Mouse (Mus musculus): ENCODE data around the gene Ankle1. TPM values are rescaled to one million over a fixed set of nuclear protein-coding genes. Genes with fewer than 3 reads are reported as not detected.

The Ankle1 gene
- total and polyA plus RNA-seq, 3 experiments = 18.5 to 21.2 TPM; not detected in 1

GRCm38 (mm10) chr8:71437041-71437440 is 31.2 kb downstream of the Ankle1 start:
- DNase-seq (ENCODE audit: low read depth, low spot score) = peak; percentile 21

GRCm38 (mm10) chr8:71441404-71441803 is 35.6 kb downstream of the Ankle1 start:
- Histone ChIP-seq H3K79me2 (ENCODE audit: control insufficient read depth, insufficient read depth, low read length, poor library complexity) (no peaks in the 10 kb centered on the region), H3K27ac (ENCODE audit: control insufficient read depth, low read depth, low read length) (no peak overlapping the region), H3K9ac (ENCODE audit: control insufficient read depth, low read depth, low read length, poor library complexity, severe bottlenecking) (no peak overlapping the region), H3K4me3 (ENCODE audit: control insufficient read depth in 1 of 2, insufficient read depth in 1 of 2, low read depth in 2 of 2, low read length in 2 of 2) (no peak overlapping the region), H3K36me3 (ENCODE audit: control insufficient read depth in 1 of 2, insufficient read depth in 2 of 2, low read length in 2 of 2) (no peaks in the 10 kb centered on the region), H3K9me3 (replicated peaks; ENCODE audit: insufficient read depth, low read length) (no peaks in the 10 kb centered on the region), H3K4me1 (ENCODE audit: control insufficient read depth in 1 of 2, insufficient read depth in 2 of 2, low read length in 2 of 2) (no peaks in the 10 kb centered on the region), H3K27me3 (ENCODE audit: control insufficient read depth in 1 of 2, insufficient read depth in 2 of 2, low read length in 2 of 2) (peaks cover 3 to 9% of the 10 kb centered on the region in 2 experiments; a peak in 3 of 4 replicates)
- TF ChIP-seq SMC3 (IDR thresholded peaks at IDR 0.05; ENCODE audit: low read depth, low read length) = peak; percentile 94
- no peak for TF ChIP-seq MAX (IDR thresholded peaks at IDR 0.05; ENCODE audit: low read length)
- TF ChIP-seq SIN3A (IDR thresholded peaks at IDR 0.05; ENCODE audit: low read length) = peak; percentile 54; the same call in 1 of the 2 replicates
- no peak for TF ChIP-seq RCOR1 (IDR thresholded peaks at IDR 0.05; ENCODE audit: low read depth, low read length)
- no peak for TF ChIP-seq USF2 (IDR thresholded peaks at IDR 0.05; ENCODE audit: borderline replicate concordance in 1 of 2, insufficient read depth in 1 of 2, low read depth in 1 of 2, low read length in 2 of 2)
- TF ChIP-seq ELF1 (IDR thresholded peaks at IDR 0.05; ENCODE audit: low read depth, low read length) = no peak
- no peak for TF ChIP-seq TCF12 (IDR thresholded peaks at IDR 0.05; ENCODE audit: low read depth, low read length)
- no peak for TF ChIP-seq MYC (IDR thresholded peaks at IDR 0.05; ENCODE audit: low read depth, low read length)
- TF ChIP-seq ZNF384 (IDR thresholded peaks at IDR 0.05; ENCODE audit: low read depth, low read length) = peak; percentile 31; the same call in 1 of the 2 replicates
- peak; percentile 99 for TF ChIP-seq RAD21 (IDR thresholded peaks at IDR 0.05; ENCODE audit: low read depth, low read length)
- TF ChIP-seq CTCF (IDR thresholded peaks at IDR 0.05 in 2 of 3, conservative IDR thresholded peaks at IDR 0.05 in 1 of 3; ENCODE audit: control insufficient read depth in 1 of 3, insufficient read depth in 1 of 3, low read depth in 2 of 3, low read length in 3 of 3, poor library complexity in 1 of 3, severe bottlenecking in 1 of 3) = peak; percentile 38 to 96 (median 45); a peak in 5 of 6 replicates
- peak; percentile 96 for TF ChIP-seq ZC3H11A (IDR thresholded peaks at IDR 0.05; ENCODE audit: low read depth, low read length)
- peak; percentile 81 for DNase-seq (ENCODE audit: low read depth, low spot score)

More at GRCm38 (mm10) chr8:71437041-71437440, 31.2 kb downstream of the Ankle1 start:
- TF ChIP-seq POLR2AphosphoS5 (IDR thresholded peaks at IDR 0.05; ENCODE audit: borderline replicate concordance, low read depth, low read length) (no peak), USF2 (IDR thresholded peaks at IDR 0.05; ENCODE audit: borderline replicate concordance in 1 of 2, insufficient read depth in 1 of 2, low read depth in 1 of 2, low read length in 2 of 2) (no peak), USF1 (IDR thresholded peaks at IDR 0.05; ENCODE audit: low read depth, low read length) (no peak), KAT2A (conservative IDR thresholded peaks at IDR 0.05; ENCODE audit: low read depth, low read length) (no peak), MEF2A (IDR thresholded peaks at IDR 0.05; ENCODE audit: extremely low read depth, insufficient replicate concordance, low read depth, low read length, poor library complexity, severe bottlenecking) (no peak), ELF1 (IDR thresholded peaks at IDR 0.05; ENCODE audit: low read depth, low read length) (no peak), E2F4 (IDR thresholded peaks at IDR 0.05; ENCODE audit: borderline replicate concordance, low read depth, low read length) (no peak), ZNF384 (IDR thresholded peaks at IDR 0.05; ENCODE audit: low read depth, low read length) (no peak), MYB (IDR thresholded peaks at IDR 0.05; ENCODE audit: low read depth, low read length) (no peak), POLR2A (IDR thresholded peaks at IDR 0.05; ENCODE audit: control insufficient read depth in 1 of 2, insufficient read depth in 1 of 2, low read depth in 1 of 2, low read length in 2 of 2, poor library complexity in 1 of 2) (no peak), UBTF (IDR thresholded peaks at IDR 0.05; ENCODE audit: borderline replicate concordance, insufficient read depth, low read depth, low read length) (no peak)
- peaks cover 0 to 3% of the 10 kb centered on the region in 2 experiments; a peak in 3 of 4 replicates for H3K27me3 ChIP-seq (ENCODE audit: control insufficient read depth in 1 of 2, insufficient read depth in 2 of 2, low read length in 2 of 2)
- H3K79me2 ChIP-seq (ENCODE audit: control insufficient read depth, insufficient read depth, low read length, poor library complexity) = no peaks in the 10 kb centered on the region
- H3K36me3 ChIP-seq (ENCODE audit: control insufficient read depth in 1 of 2, insufficient read depth in 2 of 2, low read length in 2 of 2) = no peaks in the 10 kb centered on the region
- no peak overlapping the region for H3K4me3 ChIP-seq (ENCODE audit: control insufficient read depth in 1 of 2, insufficient read depth in 1 of 2, low read depth in 2 of 2, low read length in 2 of 2)
- H3K4me1 ChIP-seq (ENCODE audit: control insufficient read depth in 1 of 2, insufficient read depth in 2 of 2, low read length in 2 of 2) = no peaks in the 10 kb centered on the region
- no peak overlapping the region for H3K27ac ChIP-seq (ENCODE audit: control insufficient read depth, low read depth, low read length)
- H3K9ac ChIP-seq (ENCODE audit: control insufficient read depth, low read depth, low read length, poor library complexity, severe bottlenecking) = no peak overlapping the region
- H3K9me3 ChIP-seq (replicated peaks; ENCODE audit: insufficient read depth, low read length) = no peaks in the 10 kb centered on the region
